Mouse (Mus musculus) heart, embryonic 15.5 days (tissue): ENCODE data around the gene Ptgfrn. TPM values are rescaled to one million over a fixed set of nuclear protein-coding genes. Genes with fewer than 3 reads are reported as not detected.
A peak's percentile ranks its signal among the peaks of the same experiment; 100 is the strongest.

Experiments used
- ATAC-seq: fragments of 200-750 bp; cut with Nextera tagmentation; replicated peaks from 2 replicates; pipeline ENCODE4 v1.8.0; 2017; ENCODE audit warnings: low read depth, moderate TSS enrichment; ENCODE audit not compliant: insufficient number of reproducible peaks, insufficient read depth, low FRiP score
- H3K27ac ChIP-seq: fragments of 300-500 bp; sonication (generic); 2 replicates; pipeline ENCODE4 v1.5.1; 2015; ENCODE audit warnings: mild to moderate bottlenecking, inconsistent platforms
- H3K27me3 ChIP-seq: fragments of 300-500 bp; sonication (generic); 2 replicates; pipeline ENCODE4 v1.6.1; 2015; ENCODE audit warnings: inconsistent platforms
- H3K36me3 ChIP-seq: fragments of 300-500 bp; sonication (generic); 2 replicates; pipeline ENCODE4 v1.6.1; 2015; ENCODE audit warnings: mild to moderate bottlenecking, inconsistent platforms
- H3K4me1 ChIP-seq: fragments of 300-500 bp; sonication (generic); replicated peaks from 2 replicates; pipeline ENCODE4 v1.6.1; 2015; ENCODE audit warnings: inconsistent platforms
- H3K4me2 ChIP-seq: fragments of 300-500 bp; sonication (generic); 2 replicates; pipeline ENCODE4 v1.6.1; 2015; ENCODE audit warnings: inconsistent platforms, mild to moderate bottlenecking, moderate library complexity
- H3K4me3 ChIP-seq: fragments of 300-500 bp; sonication (generic); 2 replicates; pipeline ENCODE4 v1.5.1; 2015; ENCODE audit warnings: mild to moderate bottlenecking, inconsistent platforms
- H3K9ac ChIP-seq: fragments of 300-500 bp; sonication (generic); 2 replicates; pipeline ENCODE4 v1.6.1; 2015; ENCODE audit warnings: mild to moderate bottlenecking, inconsistent platforms
- H3K9me3 ChIP-seq: fragments of 300-500 bp; sonication (generic); replicated peaks from 2 replicates; pipeline ENCODE4 v1.6.1; 2016; ENCODE audit warnings: inconsistent platforms
- WGBS: fragments of 180-500 bp; shearing (Covaris S2); methylation state at CpG from one replicate; pipeline ENCODE4 v1.1.7; 2015; ENCODE audit warnings: mixed read lengths; 5-methylcytosine and 5-hydroxymethylcytosine counted together
- polyA plus RNA-seq: library from polyadenylated mRNA; unstranded; fragments of >200 nt; fragmentation: Nextera tagmentation; extraction: Ambion mirVana; gene quantifications from 2 replicates; pipeline ENCODE4 v1.2.1, GENCODE M21; 2015

Gene Ptgfrn
- polyA plus RNA-seq, 1 experiment from 2014 or later: 5.7 TPM

GRCm38 (mm10) chr3:101101184-101101583 is 8.9 kb downstream of the Ptgfrn start:
- WGBS: 74% methylated on average over 7 of the region's 7 CpGs
- Histone ChIP-seq H3K9ac (no peak overlapping the region), H3K4me3 (no peak overlapping the region), H3K36me3 (no peaks in the 10 kb centered on the region), H3K4me1 (peaks cover 58% of the 10 kb centered on the region), H3K27me3 (no peaks in the 10 kb centered on the region), H3K9me3 (no peaks in the 10 kb centered on the region), H3K4me2 (no peak overlapping the region), H3K27ac (no peak overlapping the region)
- ATAC-seq: no peak

GRCm38 (mm10) chr3:101099701-101100357 is 10.2 kb downstream of the Ptgfrn start:
- Histone ChIP-seq H3K9me3 (no peaks in the 10 kb centered on the region), H3K4me3 (no peak overlapping the region), H3K27me3 (no peaks in the 10 kb centered on the region), H3K27ac (0 out of 2 replicates have a peak overlapping the region, but pooled peaks have one; percentile 1), H3K4me2 (no peak overlapping the region), H3K4me1 (peaks cover 45% of the 10 kb centered on the region), H3K36me3 (no peaks in the 10 kb centered on the region), H3K9ac (no peak overlapping the region)
- 63% methylated on average over 9 of the region's 9 CpGs for WGBS
- ATAC-seq: no peak

- H3K9ac ChIP-seq: no peak overlapping the region
- WGBS: 32% methylated on average over 4 of the region's 4 CpGs
- no peaks in the 10 kb centered on the region for H3K9me3 ChIP-seq
- no peak overlapping the region for H3K4me3 ChIP-seq
- H3K4me2 ChIP-seq: no peak overlapping the region
- peaks cover 32% of the 10 kb centered on the region for H3K4me1 ChIP-seq
- no peaks in the 10 kb centered on the region for H3K27me3 ChIP-seq
- no peak overlapping the region for H3K27ac ChIP-seq
- ATAC-seq: no peak
- H3K36me3 ChIP-seq: no peaks in the 10 kb centered on the region
Measured at GRCm38 (mm10) chr3:101098073-101098472, 12.0 kb downstream of the Ptgfrn start.

- no peak overlapping the region for H3K27ac ChIP-seq
- WGBS: 78% methylated on average over 9 of the region's 9 CpGs
- no peaks in the 10 kb centered on the region for H3K36me3 ChIP-seq
- no peaks in the 10 kb centered on the region for H3K27me3 ChIP-seq
- H3K4me2 ChIP-seq: no peak overlapping the region
- no peaks in the 10 kb centered on the region for H3K9me3 ChIP-seq
- ATAC-seq: no peak
- no peak overlapping the region for H3K9ac ChIP-seq
- peaks cover 32% of the 10 kb centered on the region for H3K4me1 ChIP-seq
- no peak overlapping the region for H3K4me3 ChIP-seq
Measured at GRCm38 (mm10) chr3:101097146-101097800, 12.8 kb downstream of the Ptgfrn start.

- ATAC-seq: no peak
- H3K4me2 ChIP-seq: no peak overlapping the region
- no peak overlapping the region for H3K27ac ChIP-seq
- WGBS: 86% methylated on average over 5 of the region's 5 CpGs
- no peak overlapping the region for H3K4me3 ChIP-seq
- peaks cover 27% of the 10 kb centered on the region for H3K4me1 ChIP-seq
- H3K9ac ChIP-seq: no peak overlapping the region
- H3K9me3 ChIP-seq: no peaks in the 10 kb centered on the region
- H3K36me3 ChIP-seq: no peaks in the 10 kb centered on the region
- no peaks in the 10 kb centered on the region for H3K27me3 ChIP-seq
Measured at GRCm38 (mm10) chr3:101095761-101096449, 14.2 kb downstream of the Ptgfrn start.

GRCm38 (mm10) chr3:101092202-101092601 is 17.9 kb downstream of the Ptgfrn start:
- Histone ChIP-seq H3K27me3 (no peaks in the 10 kb centered on the region), H3K36me3 (no peaks in the 10 kb centered on the region), H3K4me3 (no peak overlapping the region), H3K9ac (no peak overlapping the region), H3K9me3 (no peaks in the 10 kb centered on the region), H3K27ac (no peak overlapping the region), H3K4me2 (no peak overlapping the region), H3K4me1 (no peaks in the 10 kb centered on the region; the same call in none of the 2 replicates)
- 82% methylated on average over 13 of the region's 13 CpGs for WGBS
- no peak for ATAC-seq

- H3K9me3 ChIP-seq: no peaks in the 10 kb centered on the region
- no peak overlapping the region for H3K4me3 ChIP-seq
- no peak overlapping the region for H3K4me2 ChIP-seq
- no peak overlapping the region for H3K27ac ChIP-seq
- no peaks in the 10 kb centered on the region for H3K27me3 ChIP-seq
- H3K36me3 ChIP-seq: no peaks in the 10 kb centered on the region
- ATAC-seq: no peak
- H3K4me1 ChIP-seq: peaks cover 12% of the 10 kb centered on the region
- WGBS: 77% methylated on average over 7 of the region's 7 CpGs
- no peak overlapping the region for H3K9ac ChIP-seq
Measured at GRCm38 (mm10) chr3:101086584-101087445, 23.3 kb downstream of the Ptgfrn start.

- H3K4me2 ChIP-seq: no peak overlapping the region
Measured at GRCm38 (mm10) chr3:101080925-101081324, 29.2 kb downstream of the Ptgfrn start.

GRCm38 (mm10) chr3:101078344-101078743 is 31.7 kb downstream of the Ptgfrn start:
- WGBS: 61% methylated on average over 1 of the region's 1 CpGs
- H3K9me3 ChIP-seq: no peaks in the 10 kb centered on the region
- peak overlapping the region; percentile 31 for H3K27ac ChIP-seq
- H3K9ac ChIP-seq: no peak overlapping the region
- 0 out of 2 replicates have a peak, but pooled peaks cover 8% of the 10 kb centered on the region for H3K36me3 ChIP-seq
- H3K27me3 ChIP-seq: no peaks in the 10 kb centered on the region
- ATAC-seq: peak; percentile 70
- no peak overlapping the region for H3K4me3 ChIP-seq
- peaks cover 51% of the 10 kb centered on the region for H3K4me1 ChIP-seq
- no peak overlapping the region for H3K4me2 ChIP-seq

More at GRCm38 (mm10) chr3:101080925-101081324, 29.2 kb downstream of the Ptgfrn start:
- Histone ChIP-seq H3K9me3 (no peaks in the 10 kb centered on the region), H3K4me3 (no peak overlapping the region), H3K27me3 (no peaks in the 10 kb centered on the region), H3K36me3 (0 out of 2 replicates have a peak, but pooled peaks cover 8% of the 10 kb centered on the region), H3K27ac (no peak overlapping the region), H3K4me1 (peaks cover 35% of the 10 kb centered on the region), H3K9ac (no peak overlapping the region)
- ATAC-seq: no peak
- WGBS: 82% methylated on average over 4 of the region's 4 CpGs

- H3K4me3 ChIP-seq: no peak overlapping the region
- H3K9me3 ChIP-seq: no peaks in the 10 kb centered on the region
- H3K4me2 ChIP-seq: no peak overlapping the region
- ATAC-seq: no peak
- 76% methylated on average over 6 of the region's 6 CpGs for WGBS
- no peaks in the 10 kb centered on the region for H3K27me3 ChIP-seq
- H3K27ac ChIP-seq: peak overlapping the region; percentile 31
- H3K4me1 ChIP-seq: peaks cover 57% of the 10 kb centered on the region
- no peak overlapping the region for H3K9ac ChIP-seq
- 0 out of 2 replicates have a peak, but pooled peaks cover 8% of the 10 kb centered on the region for H3K36me3 ChIP-seq
Measured at GRCm38 (mm10) chr3:101077710-101078100, 32.4 kb downstream of the Ptgfrn start.
